Mouse (Mus musculus) embryonic facial prominence, embryonic 10.5 days (tissue): ENCODE measurements around the gene Atp5j. TPM values are rescaled to one million over a fixed set of nuclear protein-coding genes. Genes with fewer than 3 reads are reported as not detected.

ENCODE experiments used
- DNase-seq: peaks from one replicate; pipeline ENCODE4 v3.0.0-alpha.2; 2017; ENCODE audit warnings: low spot score
- H3K27ac ChIP-seq: fragments of 300-500 bp; sonication (generic); replicated peaks from 2 replicates; pipeline ENCODE4 v1.5.1; 2016; ENCODE audit warnings: mild to moderate bottlenecking
- H3K27me3 ChIP-seq: fragments of 300-500 bp; sonication (generic); replicated peaks from 2 replicates; pipeline ENCODE4 v1.6.1; 2016; ENCODE audit warnings: low read depth, mild to moderate bottlenecking; ENCODE audit not compliant: poor library complexity, severe bottlenecking
- H3K36me3 ChIP-seq: fragments of 300-500 bp; sonication (generic); replicated peaks from 2 replicates; pipeline ENCODE4 v1.6.1; 2016; ENCODE audit warnings: mild to moderate bottlenecking, moderate library complexity
- H3K4me1 ChIP-seq: fragments of 300-500 bp; sonication (generic); 2 replicates; pipeline ENCODE4 v1.6.1; 2016
- H3K4me3 ChIP-seq: fragments of 300-500 bp; sonication (generic); 2 replicates; pipeline ENCODE4 v1.5.1; 2016; ENCODE audit warnings: mild to moderate bottlenecking, moderate library complexity
- H3K9me3 ChIP-seq: fragments of 300-500 bp; sonication (generic); 2 replicates; pipeline ENCODE4 v1.6.1; 2016; ENCODE audit warnings: mild to moderate bottlenecking
- WGBS: fragments of 180-500 bp; shearing (Covaris S2); methylation state at CpG from one replicate; pipeline ENCODE4 v1.1.7; 2016; 5-methylcytosine and 5-hydroxymethylcytosine counted together
- polyA plus RNA-seq: library from polyadenylated mRNA; unstranded; fragments of >200 nt; fragmentation: Nextera tagmentation; extraction: Ambion mirVana; gene quantifications from 2 replicates; pipeline ENCODE4 v1.2.1, GENCODE M21; 2016

Gene Atp5j
- polyA plus RNA-seq, 1 experiment from 2014 or later, result 857 TPM

DNA sequence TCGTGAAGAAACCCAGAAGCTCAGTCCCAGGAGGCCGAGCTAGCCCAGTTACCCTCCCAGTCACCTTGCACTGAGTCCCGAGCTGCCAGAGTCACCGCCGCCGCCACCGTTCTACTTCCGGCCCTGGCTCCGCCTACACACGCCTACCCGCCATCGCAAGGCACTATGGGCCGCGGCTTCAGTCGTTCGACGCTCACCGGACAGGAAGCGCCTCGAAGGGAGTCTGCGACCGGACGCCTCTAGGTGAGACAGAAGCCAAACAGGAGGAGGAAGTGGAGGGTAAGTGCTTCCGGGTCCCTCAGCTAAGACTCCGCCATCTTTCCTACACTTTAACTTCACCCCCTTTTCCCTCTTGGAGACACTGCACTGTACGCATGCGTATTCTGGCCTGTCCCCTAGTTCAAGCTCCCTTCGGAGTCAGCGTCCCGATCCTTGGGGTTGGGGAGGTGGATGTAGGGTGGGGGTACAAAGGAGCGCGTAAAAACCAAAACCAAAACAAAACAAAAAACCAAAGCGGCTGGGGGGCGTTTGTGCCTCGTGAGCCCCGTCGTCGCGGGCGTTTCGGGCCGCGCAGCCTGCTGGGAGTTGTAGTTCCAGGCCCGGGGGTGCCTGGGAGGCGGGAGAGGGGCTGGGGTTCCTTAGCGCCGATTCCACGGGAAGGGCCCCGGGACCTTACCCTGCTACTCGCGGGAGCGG lies 532 bp downstream of the Atp5j start, which contains the start of gene Gabpa:
Gene Gabpa, plus strand, starts transcription at position 181 of the 696 bp plus-strand sequence.
- Histone ChIP-seq H3K36me3 (peaks cover 46% of the 10 kb centered on the region), H3K27ac (peak within 1 kb of the TSS; percentile 99), H3K27me3 (no peaks in the 10 kb centered on the region), H3K4me1 (peaks cover 22% of the 10 kb centered on the region), H3K4me3 (peak within 1 kb of the TSS; percentile 94), H3K9me3 (no peaks in the 10 kb centered on the region)
- WGBS, result under 1% methylated on average over 52 of the region's 52 CpGs
- peak; percentile 93 for DNase-seq

DNA sequence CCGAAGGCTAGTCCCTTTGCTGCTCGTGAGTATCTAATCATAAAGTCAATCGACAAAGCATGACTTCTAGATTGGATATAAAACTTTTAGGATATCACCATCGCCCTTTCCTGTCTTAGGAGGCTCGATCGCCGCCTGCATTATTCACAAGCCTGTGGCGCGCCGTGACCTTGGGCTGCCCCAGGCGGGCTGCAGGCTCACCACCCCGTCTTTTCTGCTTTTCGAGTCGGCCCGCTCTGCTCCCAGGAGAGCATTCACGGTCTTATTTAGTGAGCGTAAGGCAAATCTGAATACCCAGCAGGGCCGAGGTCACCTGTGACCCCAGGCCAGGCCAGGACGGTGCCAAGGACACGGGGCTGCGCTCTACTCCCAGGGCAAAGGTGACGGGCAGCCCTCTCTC lies 1.1 kb downstream of the Atp5j start:
- H3K36me3 ChIP-seq, result peaks cover 48% of the 10 kb centered on the region
- H3K27ac ChIP-seq, result peak overlapping the region; percentile 99
- H3K9me3 ChIP-seq, result no peaks in the 10 kb centered on the region
- DNase-seq, result no peak
- peaks cover 22% of the 10 kb centered on the region for H3K4me1 ChIP-seq
- under 1% methylated on average over 22 of the region's 22 CpGs for WGBS
- peak overlapping the region; percentile 94 for H3K4me3 ChIP-seq
- no peaks in the 10 kb centered on the region for H3K27me3 ChIP-seq

DNA sequence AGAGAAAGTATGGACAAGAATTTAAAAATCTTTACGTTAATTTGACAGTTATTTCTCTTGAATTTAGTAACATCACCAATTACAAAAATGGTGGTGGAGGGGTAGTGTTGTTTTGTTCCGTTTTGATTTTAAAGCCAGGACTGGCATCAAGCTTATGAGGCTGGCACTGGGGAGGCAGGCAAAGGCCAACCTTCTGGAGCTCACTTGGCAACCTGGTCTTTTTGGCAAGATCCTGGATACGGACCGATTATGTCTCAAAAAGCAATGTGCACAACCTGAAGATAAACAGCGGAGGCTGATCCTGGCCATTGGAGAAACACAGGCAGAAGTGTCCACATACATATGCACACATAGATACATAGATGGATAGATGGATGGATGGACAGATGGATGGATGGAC lies 2.7 kb downstream of the Atp5j start:
- H3K27me3 ChIP-seq, result no peaks in the 10 kb centered on the region
- DNase-seq, result no peak
- H3K4me1 ChIP-seq, result peaks cover 22% of the 10 kb centered on the region
- H3K4me3 ChIP-seq, result no peak overlapping the region
- H3K27ac ChIP-seq, result no peak overlapping the region
- H3K36me3 ChIP-seq, result peaks cover 60% of the 10 kb centered on the region
- 95% methylated on average over 5 of the region's 5 CpGs for WGBS
- H3K9me3 ChIP-seq, result no peaks in the 10 kb centered on the region

DNA sequence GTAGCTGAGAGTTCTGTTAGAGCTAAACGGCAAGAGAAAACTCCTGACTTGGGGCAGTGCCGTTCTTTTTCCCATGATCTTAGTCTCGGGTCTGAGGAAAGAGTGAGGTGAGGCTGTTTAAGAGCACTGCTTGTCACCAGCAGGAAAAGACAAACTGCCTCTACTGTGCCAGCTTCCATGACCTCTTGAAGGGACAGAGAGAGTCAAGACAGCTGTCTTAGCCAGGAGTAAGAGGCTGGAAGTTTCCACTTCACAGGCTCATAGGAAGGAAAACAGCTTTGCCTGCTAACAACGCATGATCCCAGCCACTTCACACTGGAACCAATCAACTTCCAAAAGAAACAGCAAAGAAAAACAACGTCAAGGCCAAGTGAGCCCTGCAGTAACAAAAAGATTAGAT lies 3.7 kb downstream of the Atp5j start:
- no peaks in the 10 kb centered on the region for H3K9me3 ChIP-seq
- no peak overlapping the region for H3K27ac ChIP-seq
- H3K36me3 ChIP-seq, result peaks cover 65% of the 10 kb centered on the region
- H3K27me3 ChIP-seq, result no peaks in the 10 kb centered on the region
- WGBS, result 88% methylated on average over 5 of the region's 5 CpGs
- peaks cover 16% of the 10 kb centered on the region for H3K4me1 ChIP-seq
- no peak overlapping the region for H3K4me3 ChIP-seq
- no peak for DNase-seq

DNA sequence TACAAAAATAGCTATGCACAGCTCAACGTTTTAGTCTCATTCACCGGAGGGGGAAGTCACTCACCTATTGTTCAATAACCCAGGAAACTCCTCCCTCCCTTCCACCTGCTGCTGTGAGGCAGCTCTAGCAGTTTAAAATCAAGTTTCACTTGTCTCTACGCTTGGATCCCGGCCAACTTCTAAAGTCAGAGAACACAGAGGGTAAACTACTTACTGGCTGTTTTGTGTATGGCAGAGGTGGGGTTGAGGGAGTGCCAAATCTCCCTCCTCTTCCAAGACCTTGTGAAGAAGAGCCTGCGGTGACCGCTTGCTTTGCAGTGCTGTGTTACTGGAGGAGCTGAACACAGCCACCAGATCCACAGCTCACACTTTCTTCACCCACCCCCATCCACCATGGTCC lies 10.4 kb downstream of the Atp5j start:
- WGBS, result 85% methylated on average over 6 of the region's 6 CpGs
- no peak overlapping the region for H3K27ac ChIP-seq

DNA sequence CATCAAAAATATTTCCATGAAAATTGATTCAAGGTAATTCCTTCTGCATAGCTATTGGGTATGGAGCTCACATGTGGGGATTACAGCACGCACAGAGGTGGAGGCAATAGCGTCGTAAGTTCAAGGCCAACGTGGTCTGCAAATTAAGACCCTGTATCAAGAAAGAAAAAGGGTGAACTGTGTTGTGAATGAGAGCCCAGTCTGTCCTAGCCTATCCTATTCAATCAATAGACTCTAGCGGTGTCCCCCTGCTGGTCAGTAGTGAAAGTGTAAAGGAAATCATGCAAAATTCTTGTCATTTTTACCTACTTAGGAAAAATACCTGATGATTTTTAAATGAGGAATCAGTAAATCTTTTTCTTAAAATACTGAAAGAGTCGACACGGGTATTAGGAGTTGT lies 18.0 kb downstream of the Atp5j start:
- Histone ChIP-seq H3K27ac (no peak overlapping the region), H3K36me3 (peaks cover 13% of the 10 kb centered on the region), H3K27me3 (no peaks in the 10 kb centered on the region), H3K4me3 (no peak overlapping the region), H3K9me3 (no peaks in the 10 kb centered on the region), H3K4me1 (no peaks in the 10 kb centered on the region)
- DNase-seq, result peak; percentile 22
- 41% methylated on average over 7 of the region's 7 CpGs for WGBS

More for the DNA sequence above, 10.4 kb downstream of the Atp5j start:
- no peaks in the 10 kb centered on the region for H3K9me3 ChIP-seq
- peaks cover 86% of the 10 kb centered on the region for H3K36me3 ChIP-seq
- no peaks in the 10 kb centered on the region for H3K4me1 ChIP-seq
- no peak for DNase-seq
- no peak overlapping the region for H3K4me3 ChIP-seq
- no peaks in the 10 kb centered on the region for H3K27me3 ChIP-seq

DNA sequence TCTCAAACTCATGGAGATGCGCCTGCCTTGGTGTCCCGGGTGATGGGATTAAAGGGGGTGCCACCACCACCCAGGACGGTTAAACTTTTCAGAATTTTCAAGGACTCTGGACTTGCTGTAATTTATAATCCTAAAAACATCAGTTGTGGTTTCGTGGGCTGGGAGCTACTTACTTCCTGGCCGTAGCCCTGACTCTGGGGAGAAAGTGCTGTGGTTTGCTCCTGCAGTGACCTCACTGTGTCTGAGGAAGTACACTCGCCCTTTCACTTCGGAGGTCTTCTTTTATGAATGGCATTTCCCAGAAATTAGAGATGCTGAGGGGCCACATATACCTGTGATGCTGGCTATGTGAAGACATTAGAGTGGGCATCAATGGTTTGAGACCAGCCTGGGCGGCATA lies 20.9 kb downstream of the Atp5j start:
- Histone ChIP-seq H3K27me3 (no peaks in the 10 kb centered on the region), H3K4me3 (no peak overlapping the region)
- 85% methylated on average over 8 of the region's 8 CpGs for WGBS

DNA sequence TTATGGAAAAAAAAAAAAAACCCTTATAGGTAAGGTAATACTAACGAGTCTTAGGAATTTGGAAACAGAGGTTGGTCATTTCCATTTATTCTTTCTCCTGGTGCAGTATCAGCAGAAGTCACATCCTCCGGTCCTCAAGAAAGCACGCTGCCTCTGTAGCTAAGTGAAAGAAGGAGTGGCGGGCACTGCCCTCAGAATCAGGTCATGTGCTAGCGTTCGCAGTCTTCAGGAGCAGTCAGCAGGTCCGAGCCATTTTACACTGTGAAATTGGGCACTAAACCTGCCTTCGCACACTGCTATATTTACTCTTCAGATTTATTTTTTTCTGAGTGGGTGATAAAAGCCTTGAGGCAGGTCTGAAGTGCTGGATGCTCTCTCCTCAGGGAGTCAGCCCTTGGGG lies 21.6 kb downstream of the Atp5j start:
- no peak for DNase-seq

More for the DNA sequence above, 20.9 kb downstream of the Atp5j start:
- DNase-seq, result no peak
- Histone ChIP-seq H3K36me3 (no peaks in the 10 kb centered on the region), H3K27ac (no peak overlapping the region), H3K9me3 (no peaks in the 10 kb centered on the region), H3K4me1 (no peaks in the 10 kb centered on the region)

DNA sequence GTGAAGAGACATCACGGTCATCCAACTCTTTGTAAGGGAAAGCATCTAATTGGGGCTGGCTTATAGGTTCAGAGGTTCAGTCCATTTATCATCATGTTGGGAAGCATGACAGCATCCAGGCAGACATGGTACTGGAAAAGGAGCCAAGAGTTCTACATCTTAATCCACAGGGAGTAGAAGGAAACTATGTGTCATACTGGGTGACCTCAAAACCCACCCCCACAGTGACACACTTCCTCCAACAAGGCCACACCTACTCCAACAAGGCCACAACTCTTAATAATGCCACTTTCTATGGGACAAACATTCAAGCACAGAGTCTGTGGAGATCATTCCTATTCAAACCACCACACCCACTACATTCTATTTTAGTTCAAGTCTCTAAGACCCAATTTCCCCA lies 25.2 kb downstream of the Atp5j start:
- 98% methylated on average over 1 of the region's 1 CpGs for WGBS
- peaks cover 11% of the 10 kb centered on the region for H3K36me3 ChIP-seq
- H3K27ac ChIP-seq, result no peak overlapping the region
- no peaks in the 10 kb centered on the region for H3K27me3 ChIP-seq
- no peaks in the 10 kb centered on the region for H3K4me1 ChIP-seq
- no peaks in the 10 kb centered on the region for H3K9me3 ChIP-seq
- no peak for DNase-seq
- no peak overlapping the region for H3K4me3 ChIP-seq

More for the DNA sequence above, 21.6 kb downstream of the Atp5j start:
- H3K36me3 ChIP-seq, result no peaks in the 10 kb centered on the region
- H3K27me3 ChIP-seq, result no peaks in the 10 kb centered on the region
- H3K4me3 ChIP-seq, result no peak overlapping the region
- H3K9me3 ChIP-seq, result no peaks in the 10 kb centered on the region
- no peaks in the 10 kb centered on the region for H3K4me1 ChIP-seq
- 84% methylated on average over 8 of the region's 8 CpGs for WGBS
- H3K27ac ChIP-seq, result no peak overlapping the region

DNA sequence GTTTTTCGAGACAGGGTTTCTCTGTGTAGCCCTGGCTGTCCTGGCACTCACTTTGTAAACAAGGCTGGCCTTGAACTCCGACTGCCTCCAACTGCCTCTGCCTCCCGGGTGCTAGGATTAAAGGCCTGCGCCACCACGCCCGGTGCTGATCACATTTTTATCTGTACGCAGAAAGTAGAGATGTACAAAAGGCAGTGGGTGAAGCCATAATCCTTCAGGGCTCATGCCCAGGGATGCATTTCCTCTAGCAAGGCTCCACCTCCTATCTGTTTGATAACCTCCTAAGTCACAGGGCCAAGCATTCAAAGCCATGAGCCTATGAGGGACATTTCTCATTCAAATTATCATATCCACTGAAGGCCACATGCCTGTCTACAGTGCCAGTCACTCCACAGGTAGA lies 27.6 kb downstream of the Atp5j start:
- no peak for DNase-seq
- 92% methylated on average over 7 of the region's 7 CpGs for WGBS
- no peak overlapping the region for H3K27ac ChIP-seq
- no peaks in the 10 kb centered on the region for H3K4me1 ChIP-seq
- H3K36me3 ChIP-seq, result peaks cover 11% of the 10 kb centered on the region
- H3K4me3 ChIP-seq, result no peak overlapping the region
- no peaks in the 10 kb centered on the region for H3K9me3 ChIP-seq
- H3K27me3 ChIP-seq, result no peaks in the 10 kb centered on the region

DNA sequence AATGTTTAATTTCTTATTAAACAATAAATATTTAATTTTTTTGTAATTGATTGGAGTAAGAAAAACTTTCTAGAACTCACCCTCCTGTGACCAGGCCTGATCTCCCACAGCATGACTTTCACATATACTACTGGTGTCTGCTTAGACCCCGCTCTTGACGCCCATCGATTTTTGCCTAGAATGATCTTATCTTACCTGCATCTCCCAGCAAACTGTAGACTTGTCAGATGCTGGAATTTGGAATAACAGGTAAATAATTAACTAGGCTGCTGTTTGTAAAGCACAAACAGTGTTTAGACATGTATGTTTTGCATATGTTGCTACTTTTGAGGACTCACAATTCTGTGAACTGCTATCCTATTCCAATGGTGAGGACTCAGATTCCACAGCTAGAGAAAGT lies 29.2 kb downstream of the Atp5j start:
- Histone ChIP-seq H3K27me3 (no peaks in the 10 kb centered on the region), H3K9me3 (no peaks in the 10 kb centered on the region), H3K27ac (no peak overlapping the region), H3K4me3 (no peak overlapping the region), H3K4me1 (no peaks in the 10 kb centered on the region), H3K36me3 (peaks cover 11% of the 10 kb centered on the region)
- no peak for DNase-seq
- WGBS, result 96% methylated on average over 3 of the region's 3 CpGs

DNA sequence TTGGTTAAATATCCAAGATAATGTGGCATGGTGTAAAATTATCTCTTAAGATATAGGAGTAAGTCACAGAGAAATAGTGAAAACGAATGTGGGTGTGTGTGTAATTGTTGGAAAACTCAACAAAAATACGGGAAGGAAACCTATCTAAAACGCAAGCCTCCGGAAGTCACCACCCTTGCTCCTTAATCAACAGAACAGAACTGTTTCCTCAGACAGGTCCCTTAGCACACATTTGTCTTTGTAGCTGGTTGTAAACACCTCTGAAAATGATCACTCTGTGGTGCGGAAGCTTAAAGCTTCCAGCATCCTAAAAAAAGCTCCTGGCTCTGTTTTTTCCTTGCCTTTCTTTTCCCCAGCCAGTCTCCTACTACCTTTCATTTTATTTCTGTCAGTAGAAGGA lies 30.6 kb downstream of the Atp5j start:
- Histone ChIP-seq H3K4me3 (no peak overlapping the region), H3K27ac (no peak overlapping the region), H3K27me3 (no peaks in the 10 kb centered on the region), H3K36me3 (peaks cover 11% of the 10 kb centered on the region), H3K9me3 (no peaks in the 10 kb centered on the region), H3K4me1 (no peaks in the 10 kb centered on the region)
- 91% methylated on average over 5 of the region's 5 CpGs for WGBS
- DNase-seq, result no peak

DNA sequence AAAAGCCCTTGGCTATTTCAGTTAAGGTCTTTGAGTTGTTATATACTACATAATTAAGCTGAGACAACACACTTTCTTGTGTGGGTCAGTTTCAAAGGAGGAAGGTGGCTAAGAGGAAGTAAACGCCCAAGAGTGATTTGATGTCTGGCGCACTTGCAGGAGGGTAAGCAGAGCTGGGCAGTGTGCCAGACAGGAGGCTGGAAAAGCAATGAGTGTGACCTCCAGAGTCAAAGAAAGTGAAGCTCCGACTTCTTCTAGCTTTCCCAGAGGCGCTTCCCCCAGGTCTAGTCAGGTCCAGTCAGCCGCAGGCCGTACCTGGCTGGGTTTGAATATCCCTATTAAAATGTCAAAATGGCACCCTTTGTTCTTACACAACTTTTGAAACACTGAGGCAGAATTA lies 33.2 kb downstream of the Atp5j start:
- WGBS, result 84% methylated on average over 6 of the region's 6 CpGs

More for the DNA sequence above, 33.2 kb downstream of the Atp5j start:
- DNase-seq, result no peak
- H3K27ac ChIP-seq, result no peak overlapping the region
- H3K4me1 ChIP-seq, result no peaks in the 10 kb centered on the region
- no peaks in the 10 kb centered on the region for H3K9me3 ChIP-seq
- no peaks in the 10 kb centered on the region for H3K27me3 ChIP-seq
- H3K36me3 ChIP-seq, result peaks cover 5% of the 10 kb centered on the region
- H3K4me3 ChIP-seq, result no peak overlapping the region
